Mouse (Mus musculus) macrophage (primary cell): ENCODE measurements around the gene Lair1. TPM values are rescaled to one million over a fixed set of nuclear protein-coding genes. Genes with fewer than 3 reads are reported as not detected.
"Not testable (repeated sequence)": the region's sequence is repeated elsewhere in the genome, so short reads cannot be mapped to it uniquely, and the experiment has no call there.

Experiments
- H3K27ac ChIP-seq: fragments of 350-480 bp; formaldehyde crosslinking; 2 replicates; pipeline ENCODE4 v1.9.0; 2021
- H3K36me3 ChIP-seq: fragments of 350-480 bp; formaldehyde crosslinking; 2 replicates; pipeline ENCODE4 v1.9.0; 2021; ENCODE audit errors: inconsistent target
- H3K4me3 ChIP-seq: fragments of 350-480 bp; formaldehyde crosslinking; 2 replicates; pipeline ENCODE4 v1.9.0; 2021; ENCODE audit errors: inconsistent target
- H3K79me2 ChIP-seq: fragments of 350-480 bp; formaldehyde crosslinking; 2 replicates; pipeline ENCODE4 v1.9.0; 2021; ENCODE audit errors: inconsistent target
- WGBS: methylation state at CpG from one replicate; pipeline ENCODE4 v1.1.7; 2026; ENCODE audit warnings: inconsistent platforms; ENCODE audit not compliant: missing documents; 5-methylcytosine and 5-hydroxymethylcytosine counted together
- polyA plus RNA-seq: library from polyadenylated mRNA; stranded (reverse); fragments of 250-400 nt; gene quantifications from 3 replicates; pipeline ENCODE4 v1.2.4, GENCODE M21; 2018; ENCODE audit warnings: inconsistent platforms

Lair1 gene
- polyA plus RNA-seq, 1 experiment from 2014 or later = 150 TPM

- 82% methylated on average over 5 of the region's 7 CpGs for WGBS
Measured at GRCm38 (mm10) chr7:4079511-4079910, 16.5 kb upstream of the Lair1 start.

DNA sequence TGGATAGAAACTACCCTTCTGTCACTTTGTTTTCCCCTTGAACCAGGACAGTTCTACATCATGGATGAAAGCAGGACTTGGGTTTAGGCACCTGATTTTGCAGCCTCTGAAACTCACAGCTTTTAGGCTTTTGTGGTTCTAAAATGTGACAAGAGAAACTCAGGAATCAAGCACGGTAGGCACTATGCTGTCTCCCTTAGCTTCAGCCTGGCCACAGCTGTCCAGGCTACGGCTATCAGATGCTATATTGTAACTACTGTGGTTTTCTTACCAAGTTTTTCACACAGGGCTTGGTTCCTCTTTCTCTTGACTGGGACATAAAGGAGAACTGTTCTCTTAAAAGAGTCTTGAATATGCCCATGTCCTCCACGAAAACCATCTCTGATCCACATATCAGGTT is 10.1 kb upstream of the Lair1 start:
- no peaks in the 10 kb centered on the region for H3K36me3 ChIP-seq
- 6% methylated on average over 3 of the region's 3 CpGs for WGBS
- peak overlapping the region; percentile 69 for H3K27ac ChIP-seq
- H3K79me2 ChIP-seq = no peaks in the 10 kb centered on the region
- no peak overlapping the region for H3K4me3 ChIP-seq

More at GRCm38 (mm10) chr7:4079511-4079910, 16.5 kb upstream of the Lair1 start:
- H3K4me3 ChIP-seq = no peak overlapping the region
- peak overlapping the region; percentile 90 for H3K27ac ChIP-seq
- no peaks in the 10 kb centered on the region for H3K36me3 ChIP-seq
- no peaks in the 10 kb centered on the region for H3K79me2 ChIP-seq

- Histone ChIP-seq H3K36me3 (no peaks in the 10 kb centered on the region), H3K79me2 (no peaks in the 10 kb centered on the region), H3K4me3 (no peak overlapping the region), H3K27ac (peak overlapping the region; percentile 49)
- 48% methylated on average over 6 of the region's 6 CpGs for WGBS
Measured at GRCm38 (mm10) chr7:4071066-4071465, 8.1 kb upstream of the Lair1 start.

- Histone ChIP-seq H3K36me3 (no peaks in the 10 kb centered on the region), H3K79me2 (peaks cover 37% of the 10 kb centered on the region), H3K27ac (peak overlapping the region; percentile 93), H3K4me3 (no peak overlapping the region)
- WGBS = 11% methylated on average over 1 of the region's 1 CpGs
Measured at GRCm38 (mm10) chr7:4063714-4064425, 866 bp upstream of the Lair1 start.

GRCm38 (mm10) chr7:4060602-4061188 is 2.3 kb downstream of the Lair1 start:
- not testable (repeated sequence) for H3K27ac ChIP-seq, H3K36me3 ChIP-seq, H3K4me3 ChIP-seq
- 56% methylated on average over 9 of the region's 9 CpGs for WGBS
- peaks cover 66% of the 10 kb centered on the region for H3K79me2 ChIP-seq

- Histone ChIP-seq H3K27ac (no peak overlapping the region), H3K4me3 (no peak overlapping the region), H3K36me3 (peaks cover 14% of the 10 kb centered on the region; the same call in 1 of the 2 replicates), H3K79me2 (peaks cover 76% of the 10 kb centered on the region)
- 41% methylated on average over 3 of the region's 3 CpGs for WGBS
Measured at GRCm38 (mm10) chr7:4026794-4027421, 36.1 kb downstream of the Lair1 start.

- H3K4me3 ChIP-seq, H3K79me2 ChIP-seq, H3K27ac ChIP-seq: not testable (repeated sequence)
- H3K36me3 ChIP-seq = peaks cover 55% of the 10 kb centered on the region
- WGBS = 91% methylated on average over 3 of the region's 3 CpGs
Measured at GRCm38 (mm10) chr7:4004636-4005035, 58.4 kb downstream of the Lair1 start.

DNA sequence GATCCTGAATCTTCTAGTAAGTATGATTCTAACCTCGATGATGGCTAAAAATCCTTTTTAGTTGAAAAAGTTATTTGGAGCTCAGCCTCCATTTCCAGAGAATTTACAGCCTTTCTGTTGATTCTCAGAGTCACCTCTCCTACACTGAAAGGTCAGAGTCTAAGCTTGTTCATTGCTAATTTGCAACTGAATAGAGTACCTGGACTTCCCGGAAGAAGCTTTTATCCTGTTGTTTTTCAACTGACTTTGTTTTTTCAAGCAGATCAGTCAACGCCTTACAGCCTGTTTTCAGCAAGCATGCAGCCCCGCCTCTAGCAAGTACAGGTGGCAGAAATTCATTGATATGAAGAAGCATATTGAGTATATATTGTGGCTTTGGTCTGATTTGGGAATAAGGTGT is 59.0 kb downstream of the Lair1 start:
- H3K27ac ChIP-seq, H3K4me3 ChIP-seq, H3K79me2 ChIP-seq: not testable (repeated sequence)
- WGBS = 98% methylated on average over 4 of the region's 4 CpGs
- peaks cover 49% of the 10 kb centered on the region for H3K36me3 ChIP-seq

- H3K36me3 ChIP-seq = no peaks in the 10 kb centered on the region
- no peak overlapping the region for H3K27ac ChIP-seq
- no peaks in the 10 kb centered on the region for H3K79me2 ChIP-seq
- 14% methylated on average over 2 of the region's 2 CpGs for WGBS
- no peak overlapping the region for H3K4me3 ChIP-seq
Measured at GRCm38 (mm10) chr7:3962017-3962416, 101.0 kb downstream of the Lair1 start.

DNA sequence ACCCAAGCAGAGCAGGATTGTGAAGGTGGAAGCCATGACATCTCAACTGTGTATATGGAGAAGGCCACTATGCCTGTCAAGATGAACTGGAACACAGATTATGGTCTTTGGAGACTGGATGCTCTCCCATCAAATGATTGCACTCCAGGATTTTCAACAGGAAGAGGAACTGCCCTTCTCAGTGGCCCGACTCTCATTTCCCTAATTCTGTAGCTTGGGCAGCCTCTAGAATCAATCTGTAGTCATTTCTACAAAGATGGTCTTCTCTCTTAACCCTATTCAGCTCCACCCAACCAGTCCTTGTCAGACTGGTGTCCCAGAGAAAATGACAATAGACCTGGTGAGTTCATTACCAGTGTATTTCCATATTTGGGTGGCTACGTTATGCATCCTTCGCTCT is 105.6 kb downstream of the Lair1 start:
- Histone ChIP-seq H3K79me2 (no peaks in the 10 kb centered on the region), H3K4me3 (no peak overlapping the region), H3K36me3 (no peaks in the 10 kb centered on the region), H3K27ac (no peak overlapping the region)
- 63% methylated on average over 3 of the region's 3 CpGs for WGBS

Other genes starting within 250 kb of the Lair1 start
- 3.2 to 7.5 TPM (median 4.7 TPM) in 3 replicates for gene Gm15448, start 237.5 kb downstream of the Lair1 start, polyA plus RNA-seq
- 108 to 233 TPM (median 186 TPM) in 3 replicates for gene Pira2, start 218.2 kb downstream of the Lair1 start, polyA plus RNA-seq
- 17.6 to 45.6 TPM (median 29.9 TPM) in 3 replicates for gene Gm14548, start 165.1 kb downstream of the Lair1 start, polyA plus RNA-seq
- gene Lilra6, start 147.7 kb downstream of the Lair1 start, polyA plus RNA-seq = 2.9 to 7.2 TPM (median 4.7 TPM) in 3 replicates
- gene Ttyh1, start 56.2 kb upstream of the Lair1 start, polyA plus RNA-seq = 0.06 to 0.16 TPM in 2 of 3 replicates, not detected in the other
- gene Leng8, start 73.8 kb upstream of the Lair1 start, polyA plus RNA-seq = 21.9 to 53.8 TPM (median 23.8 TPM) in 3 replicates
- gene Leng9, start 87.2 kb upstream of the Lair1 start, polyA plus RNA-seq = 1.8 to 2.9 TPM (median 2.3 TPM) in 3 replicates
- not detected in 3 replicates for gene Cdc42ep5, start 101.7 kb upstream of the Lair1 start, polyA plus RNA-seq
- 0.11 to 0.27 TPM in 2 of 3 replicates, not detected in the other for gene Lilra5, start 174.6 kb upstream of the Lair1 start, polyA plus RNA-seq